Mouse (Mus musculus): ENCODE measurements at regions not wholly inside any gene's neighbourhood (a gene's known extent, or its start where the extent isn't known, plus 50 kb on each side); places are given as distances from the start of the nearest gene placed in this dataset.

GRCm38 (mm10) chr10:84199035-84199434, 241.4 kb downstream of the Nuak1 start:
- no peaks in the 10 kb centered on the region for H3K9me3 ChIP-seq (replicated peaks)
- no peaks in the 10 kb centered on the region for H3K27me3 ChIP-seq (replicated peaks)
- no peak for ATAC-seq
- H3K9ac ChIP-seq, result no peak overlapping the region
- H3K4me2 ChIP-seq, result no peak overlapping the region
- no peak overlapping the region for H3K4me3 ChIP-seq
- H3K36me3 ChIP-seq, result no peaks in the 10 kb centered on the region
- no peaks in the 10 kb centered on the region for H3K4me1 ChIP-seq
- WGBS (ENCODE audit: insufficient replicate concordance), result 65% methylated on average over 2 of the region's 2 CpGs
- H3K27ac ChIP-seq, result no peak overlapping the region

GRCm38 (mm10) chr10:84201785-84202184, 238.6 kb downstream of the Nuak1 start:
- H3K9me3 ChIP-seq (replicated peaks), result no peaks in the 10 kb centered on the region
- H3K27me3 ChIP-seq (replicated peaks), result no peaks in the 10 kb centered on the region
- no peak overlapping the region for H3K4me3 ChIP-seq
- no peaks in the 10 kb centered on the region for H3K4me1 ChIP-seq
- no peak overlapping the region for H3K9ac ChIP-seq
- no peaks in the 10 kb centered on the region for H3K36me3 ChIP-seq
- ATAC-seq, result no peak
- H3K27ac ChIP-seq, result no peak overlapping the region
- whole genome bisulfite sequencing (ENCODE audit: insufficient replicate concordance), result 47% methylated on average over 3 of the region's 3 CpGs
- no peak overlapping the region for H3K4me2 ChIP-seq

GRCm38 (mm10) chr10:84212096-84212785, 228.2 kb downstream of the Nuak1 start:
- Histone ChIP-seq H3K9ac (no peak overlapping the region), H3K4me3 (no peak overlapping the region), H3K4me2 (no peak overlapping the region), H3K27me3 (replicated peaks) (no peaks in the 10 kb centered on the region), H3K4me1 (no peaks in the 10 kb centered on the region), H3K9me3 (replicated peaks) (no peaks in the 10 kb centered on the region), H3K27ac (no peak overlapping the region), H3K36me3 (no peaks in the 10 kb centered on the region)
- ATAC-seq, result no peak
- WGBS (ENCODE audit: insufficient replicate concordance), result 63% methylated on average over 5 of the region's 5 CpGs

GRCm38 (mm10) chr10:84214812-84215211, 225.6 kb downstream of the Nuak1 start:
- Histone ChIP-seq H3K27ac (no peak overlapping the region), H3K9me3 (replicated peaks) (no peaks in the 10 kb centered on the region), H3K4me1 (no peaks in the 10 kb centered on the region), H3K9ac (no peak overlapping the region), H3K36me3 (no peaks in the 10 kb centered on the region), H3K4me3 (no peak overlapping the region), H3K27me3 (replicated peaks) (no peaks in the 10 kb centered on the region), H3K4me2 (no peak overlapping the region)
- ATAC-seq, result no peak

- Histone ChIP-seq H3K4me3 (no peak overlapping the region), H3K27ac (no peak overlapping the region), H3K4me1 (no peaks in the 10 kb centered on the region), H3K9me3 (replicated peaks) (no peaks in the 10 kb centered on the region), H3K36me3 (no peaks in the 10 kb centered on the region), H3K4me2 (no peak overlapping the region), H3K27me3 (replicated peaks) (no peaks in the 10 kb centered on the region), H3K9ac (no peak overlapping the region)
- no peak for ATAC-seq
- 60% methylated on average over 7 of the region's 7 CpGs for WGBS (ENCODE audit: insufficient replicate concordance)
Measured at GRCm38 (mm10) chr10:84229224-84229921, 211.0 kb downstream of the Nuak1 start.

GRCm38 (mm10) chr10:84230011-84230781, 210.2 kb downstream of the Nuak1 start:
- no peak overlapping the region for H3K4me3 ChIP-seq
- no peak for ATAC-seq

GRCm38 (mm10) chr10:84235006-84235405, 205.4 kb downstream of the Nuak1 start:
- WGBS (ENCODE audit: insufficient replicate concordance), result 69% methylated on average over 6 of the region's 6 CpGs
- Histone ChIP-seq H3K9me3 (replicated peaks) (no peaks in the 10 kb centered on the region), H3K27me3 (replicated peaks) (no peaks in the 10 kb centered on the region), H3K4me3 (no peak overlapping the region), H3K36me3 (no peaks in the 10 kb centered on the region), H3K4me2 (no peak overlapping the region), H3K9ac (no peak overlapping the region), H3K27ac (no peak overlapping the region), H3K4me1 (no peaks in the 10 kb centered on the region)
- no peak for ATAC-seq

More at GRCm38 (mm10) chr10:84230011-84230781, 210.2 kb downstream of the Nuak1 start:
- Histone ChIP-seq H3K36me3 (no peaks in the 10 kb centered on the region), H3K4me2 (no peak overlapping the region), H3K4me1 (no peaks in the 10 kb centered on the region), H3K27ac (no peak overlapping the region), H3K9me3 (replicated peaks) (no peaks in the 10 kb centered on the region), H3K27me3 (replicated peaks) (no peaks in the 10 kb centered on the region), H3K9ac (no peak overlapping the region)
- 65% methylated on average over 18 of the region's 18 CpGs for WGBS (ENCODE audit: insufficient replicate concordance)

- WGBS (ENCODE audit: insufficient replicate concordance), result 50% methylated on average over 2 of the region's 2 CpGs
- Histone ChIP-seq H3K4me1 (no peaks in the 10 kb centered on the region), H3K4me3 (no peak overlapping the region), H3K4me2 (no peak overlapping the region), H3K9me3 (replicated peaks) (peaks cover under 1% of the 10 kb centered on the region; the same call in 1 of the 2 replicates), H3K27me3 (replicated peaks) (no peaks in the 10 kb centered on the region), H3K9ac (no peak overlapping the region), H3K36me3 (no peaks in the 10 kb centered on the region), H3K27ac (no peak overlapping the region)
- no peak for ATAC-seq
Measured at GRCm38 (mm10) chr10:84236236-84236635, 204.2 kb downstream of the Nuak1 start.

- Histone ChIP-seq H3K27me3 (replicated peaks) (no peaks in the 10 kb centered on the region), H3K4me1 (no peaks in the 10 kb centered on the region), H3K4me2 (no peak overlapping the region), H3K36me3 (no peaks in the 10 kb centered on the region), H3K9ac (no peak overlapping the region), H3K4me3 (no peak overlapping the region), H3K9me3 (replicated peaks) (peaks cover 17% of the 10 kb centered on the region), H3K27ac (no peak overlapping the region)
- no peak for ATAC-seq
- WGBS (ENCODE audit: insufficient replicate concordance), result 56% methylated on average over 18 of the region's 18 CpGs
Measured at GRCm38 (mm10) chr10:84238279-84238963, 202.0 kb downstream of the Nuak1 start.

- 64% methylated on average over 5 of the region's 5 CpGs for WGBS (ENCODE audit: insufficient replicate concordance)
- H3K27ac ChIP-seq, result no peak overlapping the region
- no peaks in the 10 kb centered on the region for H3K27me3 ChIP-seq (replicated peaks)
- H3K4me2 ChIP-seq, result no peak overlapping the region
- no peak for ATAC-seq
- no peaks in the 10 kb centered on the region for H3K4me1 ChIP-seq
- H3K9me3 ChIP-seq (replicated peaks), result peaks cover 17% of the 10 kb centered on the region
- H3K9ac ChIP-seq, result no peak overlapping the region
- no peak overlapping the region for H3K4me3 ChIP-seq
- no peaks in the 10 kb centered on the region for H3K36me3 ChIP-seq
Measured at GRCm38 (mm10) chr10:84243283-84243682, 197.1 kb downstream of the Nuak1 start.

- Histone ChIP-seq H3K27me3 (replicated peaks) (no peaks in the 10 kb centered on the region), H3K27ac (no peak overlapping the region), H3K36me3 (no peaks in the 10 kb centered on the region), H3K4me3 (no peak overlapping the region), H3K9me3 (replicated peaks) (no peaks in the 10 kb centered on the region), H3K4me1 (no peaks in the 10 kb centered on the region), H3K4me2 (no peak overlapping the region), H3K9ac (no peak overlapping the region)
- ATAC-seq, result no peak
- 80% methylated on average over 3 of the region's 3 CpGs for WGBS (ENCODE audit: insufficient replicate concordance)
Measured at GRCm38 (mm10) chr10:84249346-84249745, 191.1 kb downstream of the Nuak1 start.

Measured in liver, embryonic 12.5 days (tissue).